15 mouse cellular contexts compared by ENCODE assay signal in the genomic region with DNA sequence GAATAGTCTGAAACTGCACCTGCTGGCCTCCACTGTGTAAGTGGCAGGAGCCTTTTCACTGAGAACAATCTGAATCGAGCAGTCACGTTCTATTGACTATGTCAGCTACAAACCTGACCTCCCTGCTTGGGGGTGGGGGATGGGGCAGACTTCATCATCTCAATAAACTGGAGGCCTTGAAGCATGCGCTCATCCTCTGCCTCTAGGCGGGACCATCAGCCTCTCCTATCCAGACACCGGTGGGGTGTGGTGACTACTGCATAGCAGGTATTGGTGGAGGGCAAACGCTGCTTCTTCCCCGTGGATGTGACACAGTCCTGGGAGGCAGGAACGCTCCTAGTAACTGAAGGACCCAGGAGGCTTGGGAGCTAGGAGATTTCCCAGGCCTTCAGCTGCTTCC. TPM values are rescaled to one million over a fixed set of nuclear protein-coding genes. Genes with fewer than 3 reads are reported as not detected.
DNase-seq lines count a peak whose midpoint lies in the region; ATAC-seq and TF ChIP-seq lines count a peak whose summit lies in the region.
"Had no signal": no experiment of that assay in that cellular context is flagged by ENCODE, and none has a peak within 500 bp of the region (broad histone marks: within the 10 kb centered on the region; RNA-seq: fewer than 3 reads in every experiment).

No protein-coding gene starts in this region.

- DNase-seq in kidney, postnatal 0 days (ENCODE audit: low spot score) = no peak
- DNase-seq in kidney, postnatal 4 days = no peak
- DNase-seq in ES-CJ7 (ENCODE audit: low read depth, low spot score) (peak; percentile 95), WW6 (ENCODE audit: low read depth, low spot score) (peak; percentile 65)
- DNase-seq in ovary, postnatal 14 days (ENCODE audit: low spot score) = no peak
- DNase-seq in frontal cortex, adult 2 months (ENCODE audit: extremely low spot score in 1 of 2, low spot score in 1 of 2) = no peak
- DNase-seq: cerebellum, adult 9-10 months; right cerebral cortex, postnatal 25 days; thymus, adult 18-20 months had no signal

- peaks cover 23% of the 10 kb centered on the region for H3K4me1 ChIP-seq in kidney, postnatal 0 days (replicated peaks; ENCODE audit: insufficient read depth, low read length)
- H3K4me1 ChIP-seq in stomach, embryonic 15.5 days = peaks cover 56% of the 10 kb centered on the region

- no peak for TF ChIP-seq CTCF in kidney, postnatal 0 days (IDR thresholded peaks at IDR 0.05; ENCODE audit: low read depth)

- H3K4me2 ChIP-seq in kidney, postnatal 0 days (ENCODE audit: low read length) = no peak overlapping the region
- peak overlapping the region; percentile 41; the same call in 1 of the 2 replicates for H3K4me2 ChIP-seq in stomach, embryonic 15.5 days
- H3K4me2 ChIP-seq: heart, embryonic 11.5 days; hindbrain, embryonic 14.5 days; midbrain, embryonic 12.5 days had no signal

- 65% methylated on average over 8 of the region's 8 CpGs for WGBS in kidney, postnatal 0 days
- WGBS in stomach, embryonic 15.5 days = 53% methylated on average over 8 of the region's 8 CpGs

- no peaks in the 10 kb centered on the region for H3K36me3 ChIP-seq in kidney, postnatal 0 days (ENCODE audit: insufficient read depth, low read length)
- H3K36me3 ChIP-seq in stomach, embryonic 15.5 days = no peaks in the 10 kb centered on the region
- H3K36me3 ChIP-seq: embryonic facial prominence, embryonic 13.5 days; midbrain, embryonic 12.5 days had no signal

- no peaks in the 10 kb centered on the region for H3K27me3 ChIP-seq in kidney, postnatal 0 days (ENCODE audit: insufficient read depth, low read length)
- no peaks in the 10 kb centered on the region for H3K27me3 ChIP-seq in stomach, embryonic 15.5 days (replicated peaks)
- H3K27me3 ChIP-seq: embryonic facial prominence, embryonic 13.5 days had no signal

- no peak for ATAC-seq in kidney, postnatal 0 days (replicated peaks; ENCODE audit: low FRiP score, low read depth)
- ATAC-seq in stomach, embryonic 15.5 days (ENCODE audit: insufficient read depth, low FRiP score, low read depth) = no peak

- H3K4me3 ChIP-seq in kidney, postnatal 0 days (replicated peaks; ENCODE audit: low read depth, low read length) = no peak overlapping the region
- no peak overlapping the region for H3K4me3 ChIP-seq in stomach, embryonic 15.5 days (replicated peaks)
- H3K4me3 ChIP-seq: embryonic facial prominence, embryonic 13.5 days; left cerebral cortex, adult 2 months; midbrain, embryonic 12.5 days had no signal

- no peaks in the 10 kb centered on the region for H3K9me3 ChIP-seq in kidney, postnatal 0 days (replicated peaks; ENCODE audit: low read length)
- H3K9me3 ChIP-seq in stomach, embryonic 15.5 days = no peaks in the 10 kb centered on the region
- H3K9me3 ChIP-seq: embryonic facial prominence, embryonic 13.5 days; midbrain, embryonic 12.5 days had no signal

- H3K9ac ChIP-seq in kidney, postnatal 0 days (ENCODE audit: low read depth, low read length) = no peak overlapping the region
- no peak overlapping the region for H3K9ac ChIP-seq in stomach, embryonic 15.5 days
- H3K9ac ChIP-seq: embryonic facial prominence, embryonic 13.5 days; hindbrain, embryonic 14.5 days had no signal

- H3K27ac ChIP-seq in kidney, postnatal 0 days = peak overlapping the region; percentile 72
- peak overlapping the region; percentile 93 for H3K27ac ChIP-seq in stomach, embryonic 15.5 days
- H3K27ac ChIP-seq: hindbrain, embryonic 14.5 days; left cerebral cortex, adult 2 months; midbrain, embryonic 12.5 days had no signal

RNA-seq across cellular contexts. Expression of a gene that starts 30.3 kb away (rescaled TPM):
- polyA plus RNA-seq in kidney, postnatal 0 days (2015; fragmentation: Nextera tagmentation; extraction: Ambion mirVana) = 9.8 and 11.3 TPM in 2 replicates
- 11.8 and 12.6 TPM in 2 replicates for polyA plus RNA-seq in stomach, embryonic 15.5 days (2015; fragmentation: Nextera tagmentation; extraction: Ambion mirVana)
- 7.5 and 9.2 TPM in 2 replicates for polyA plus RNA-seq in frontal cortex, adult 2 months (2012; rRNA removed)

RNA-seq across cellular contexts. Expression of a gene that starts 41.4 kb away (rescaled TPM):
- polyA plus RNA-seq in kidney, postnatal 0 days (2015; fragmentation: Nextera tagmentation; extraction: Ambion mirVana) = 48.9 and 55.9 TPM in 2 replicates
- polyA plus RNA-seq in stomach, embryonic 15.5 days (2015; fragmentation: Nextera tagmentation; extraction: Ambion mirVana) = 72.3 and 80.0 TPM in 2 replicates
- 72.0 and 72.5 TPM in 2 replicates for polyA plus RNA-seq in frontal cortex, adult 2 months (2012; rRNA removed)

RNA-seq across cellular contexts. Expression of a gene that starts 41.4 kb away (rescaled TPM):
- polyA plus RNA-seq in kidney, postnatal 0 days (2015; fragmentation: Nextera tagmentation; extraction: Ambion mirVana) = 14.5 and 15.6 TPM in 2 replicates
- polyA plus RNA-seq in stomach, embryonic 15.5 days (2015; fragmentation: Nextera tagmentation; extraction: Ambion mirVana) = 13.1 and 14.1 TPM in 2 replicates
- 28.0 and 31.5 TPM in 2 replicates for polyA plus RNA-seq in frontal cortex, adult 2 months (2012; rRNA removed)

RNA-seq across cellular contexts. Expression of a gene that starts 56.5 kb away (rescaled TPM):
- 0.63 and 0.78 TPM in 2 replicates for polyA plus RNA-seq in kidney, postnatal 0 days (2015; fragmentation: Nextera tagmentation; extraction: Ambion mirVana)
- polyA plus RNA-seq in stomach, embryonic 15.5 days (2015; fragmentation: Nextera tagmentation; extraction: Ambion mirVana) = 2.0 and 2.1 TPM in 2 replicates
- polyA plus RNA-seq in frontal cortex, adult 2 months (2012; rRNA removed) = 1.3 TPM in 2 replicates

Comparison
In these comparisons a context has a peak if more than half of its experiments do, and no peak if none do; other contexts are left out.
1. DNase-seq: peak in ES-CJ7 (single experiment) and WW6 (single experiment); none in kidney, postnatal 0 days (single experiment), kidney, postnatal 4 days (0 of 2), ovary, postnatal 14 days (single experiment) and frontal cortex, adult 2 months (0 of 2).